Mouse (Mus musculus) kidney, adult 2 months (tissue): ENCODE measurements at regions not wholly inside any gene's neighbourhood (a gene's known extent, or its start where the extent isn't known, plus 50 kb on each side); places are given as distances from the start of the nearest gene placed in this dataset.

Experiments used
- CTCF ChIP-seq: fragments of 200-500 bp; conservative IDR thresholded peaks from 2 replicates; pipeline ENCODE4 v1.5.1; 2011; ENCODE audit warnings: low read depth, mild to moderate bottlenecking, control low read depth, low read length, moderate library complexity, mixed read lengths; ENCODE audit not compliant: insufficient read depth, insufficient read length
- POLR2A ChIP-seq: fragments of 200-500 bp; IDR thresholded peaks from one replicate; pipeline ENCODE4 v1.6.1; 2011; ENCODE audit warnings: low read depth, low read length, control low read depth

DNA sequence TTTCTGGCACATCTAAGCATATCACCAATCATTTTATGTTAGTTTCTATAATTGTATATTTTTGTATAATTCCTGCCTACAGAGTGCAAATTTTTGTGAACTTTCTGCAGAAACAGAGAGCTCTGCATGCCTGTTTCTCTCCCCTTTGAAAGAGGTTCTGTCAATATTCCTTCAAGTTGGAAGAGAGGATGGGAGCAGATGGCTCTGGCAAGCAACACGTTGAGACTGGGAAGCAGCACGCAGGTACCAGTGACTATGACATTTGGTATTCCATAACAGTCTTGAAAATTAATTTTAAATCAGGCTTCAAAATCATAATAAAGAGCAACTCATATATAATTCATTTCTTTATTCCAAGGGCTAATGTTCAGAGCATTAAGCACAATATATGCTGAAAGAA is 795.7 kb upstream of the Adgrl2 start:
- TF ChIP-seq CTCF (no peak), POLR2A (no peak)
